Mouse (Mus musculus) megakaryocyte-erythroid progenitor cell, adult 5-6 weeks (primary cell): Measurements from ENCODE around the gene 4930578G10Rik. TPM values are rescaled to one million over a fixed set of nuclear protein-coding genes. Genes with fewer than 3 reads are reported as not detected.

Experiments used
- ATAC-seq: replicated peaks from 2 replicates; pipeline ENCODE4 v1.8.0; 2016; ENCODE audit warnings: mild to moderate bottlenecking, inconsistent platforms; ENCODE audit not compliant: severe bottlenecking, poor library complexity, low FRiP score, low TSS enrichment
- total RNA-seq, 2 experiments: library from RNA; stranded (forward) in 1 of 2; stranded (reverse) in 1 of 2; fragments of 200-1000, 215-1000 nt in 1 of 2; fragments of >200 nt in 1 of 2; fragmentation: Nextera tagmentation in 1 of 2; gene quantifications; 2 replicates each; pipeline ENCODE4 v1.2.3; 2014 to 2017

4930578G10Rik gene
- total RNA-seq, 2 experiments from 2014 or later = not detected

GRCm38 (mm10) chr4:42891176-42891575 is 155.8 kb downstream of the 4930578G10Rik start:
- ATAC-seq = no peak

GRCm38 (mm10) chr4:42895118-42895517 is 159.8 kb downstream of the 4930578G10Rik start:
- no peak for ATAC-seq

Other genes starting within 250 kb of the 4930578G10Rik start
- gene Fam205a2, start 207.4 kb upstream of the 4930578G10Rik start, total RNA-seq (2014; fragmentation: Nextera tagmentation) = not detected in 2 replicates
- 0.08 TPM in 1 of 2 replicates, not detected in the other for gene Fam205a2, start 207.4 kb upstream of the 4930578G10Rik start, total RNA-seq (2017)
- not detected in 2 replicates for gene Gm10591, start 123.3 kb upstream of the 4930578G10Rik start, total RNA-seq (2014; fragmentation: Nextera tagmentation)
- gene Gm10591, start 123.3 kb upstream of the 4930578G10Rik start, total RNA-seq (2017) = not detected in 2 replicates
- not detected in 2 replicates for gene Gm2564, start 105.8 kb upstream of the 4930578G10Rik start, total RNA-seq (2014; fragmentation: Nextera tagmentation)
- not detected in 2 replicates for gene Gm2564, start 105.8 kb upstream of the 4930578G10Rik start, total RNA-seq (2017)
- gene Ccl27b, start 80.3 kb upstream of the 4930578G10Rik start, total RNA-seq (2014; fragmentation: Nextera tagmentation) = not detected in 2 replicates
- gene Ccl27b, start 80.3 kb upstream of the 4930578G10Rik start, total RNA-seq (2017) = not detected in 2 replicates
- gene Il11ra2, start 73.7 kb upstream of the 4930578G10Rik start, total RNA-seq (2014; fragmentation: Nextera tagmentation) = not detected in 2 replicates
- gene Il11ra2, start 73.7 kb upstream of the 4930578G10Rik start, total RNA-seq (2017) = not detected in 2 replicates
- not detected in 2 replicates for gene Ccl19, start 21.0 kb downstream of the 4930578G10Rik start, total RNA-seq (2014; fragmentation: Nextera tagmentation)
- not detected in 2 replicates for gene Ccl19, start 21.0 kb downstream of the 4930578G10Rik start, total RNA-seq (2017)
- gene Ccl21a, start 38.4 kb downstream of the 4930578G10Rik start, total RNA-seq (2014; fragmentation: Nextera tagmentation) = not detected in 2 replicates
- not detected in 2 replicates for gene Ccl21a, start 38.4 kb downstream of the 4930578G10Rik start, total RNA-seq (2017)
- 0.94 TPM in 1 of 2 replicates, not detected in the other for gene Fam205a1, start 118.3 kb downstream of the 4930578G10Rik start, total RNA-seq (2014; fragmentation: Nextera tagmentation)
- gene Fam205a1, start 118.3 kb downstream of the 4930578G10Rik start, total RNA-seq (2017) = not detected in 2 replicates
- gene Gm12394, start 121.2 kb downstream of the 4930578G10Rik start, total RNA-seq (2014; fragmentation: Nextera tagmentation) = not detected in 2 replicates
- gene Gm12394, start 121.2 kb downstream of the 4930578G10Rik start, total RNA-seq (2017) = not detected in 2 replicates
- gene Fam205c, start 138.7 kb downstream of the 4930578G10Rik start, total RNA-seq (2014; fragmentation: Nextera tagmentation) = not detected in 2 replicates
- gene Fam205c, start 138.7 kb downstream of the 4930578G10Rik start, total RNA-seq (2017) = not detected in 2 replicates
- gene Phf24, start 181.1 kb downstream of the 4930578G10Rik start, total RNA-seq (2014; fragmentation: Nextera tagmentation) = not detected in 2 replicates
- 0.08 TPM in 1 of 2 replicates, not detected in the other for gene Phf24, start 181.1 kb downstream of the 4930578G10Rik start, total RNA-seq (2017)
- gene Dnajb5, start 214.3 kb downstream of the 4930578G10Rik start, total RNA-seq (2014; fragmentation: Nextera tagmentation) = 0.87 and 2.2 TPM in 2 replicates
- 0.09 TPM in 1 of 2 replicates, not detected in the other for gene Dnajb5, start 214.3 kb downstream of the 4930578G10Rik start, total RNA-seq (2017)
- gene 1700022I11Rik, start 234.1 kb downstream of the 4930578G10Rik start, total RNA-seq (2014; fragmentation: Nextera tagmentation) = not detected in 2 replicates
- 1.3 and 3.4 TPM in 2 replicates for gene 1700022I11Rik, start 234.1 kb downstream of the 4930578G10Rik start, total RNA-seq (2017)